Mouse (Mus musculus): Measurements from ENCODE around the gene Psmg4.

GRCm38 (mm10) chr13:34153254-34154011 lies 9.3 kb upstream of the Psmg4 start:
- TF ChIP-seq TCF12 (IDR thresholded peaks at IDR 0.05; ENCODE audit: insufficient read depth, poor library complexity, severe bottlenecking): no peak
- no peak for TF ChIP-seq MYOD1 (IDR thresholded peaks at IDR 0.05; ENCODE audit: control insufficient read depth in 1 of 3, insufficient read length in 2 of 3, low read depth in 2 of 3)
- TF ChIP-seq MAX (IDR thresholded peaks at IDR 0.05; ENCODE audit: low read depth): no peak
- TF ChIP-seq REST (IDR thresholded peaks at IDR 0.05; ENCODE audit: insufficient read depth, insufficient read length): no peak
- TF ChIP-seq SRF (IDR thresholded peaks at IDR 0.05; ENCODE audit: control insufficient read depth, insufficient read length, low read depth): no peak
- no peak for TF ChIP-seq POLR2A (IDR thresholded peaks at IDR 0.05; ENCODE audit: insufficient read length, low read depth)
- TF ChIP-seq USF1 (IDR thresholded peaks at IDR 0.05; ENCODE audit: low read depth): no peak
- TF ChIP-seq CEBPB (IDR thresholded peaks at IDR 0.05; ENCODE audit: insufficient read depth, poor library complexity, severe bottlenecking): no peak
- TF ChIP-seq E2F4 (IDR thresholded peaks at IDR 0.05; ENCODE audit: insufficient read depth): no peak
- no peak for TF ChIP-seq POLR2AphosphoS2 (IDR thresholded peaks at IDR 0.05; ENCODE audit: insufficient read length, low read depth)
- TF ChIP-seq MYOG (IDR thresholded peaks at IDR 0.05; ENCODE audit: control insufficient read depth in 1 of 3, insufficient read depth in 1 of 3, insufficient read length in 2 of 3, low read depth in 2 of 3): peak in 2 of 3 experiments; percentile 2 to 69

Measured in myocyte (in vitro differentiated cells).